Mouse (Mus musculus): ENCODE data around the gene Tmem108.

DNA sequence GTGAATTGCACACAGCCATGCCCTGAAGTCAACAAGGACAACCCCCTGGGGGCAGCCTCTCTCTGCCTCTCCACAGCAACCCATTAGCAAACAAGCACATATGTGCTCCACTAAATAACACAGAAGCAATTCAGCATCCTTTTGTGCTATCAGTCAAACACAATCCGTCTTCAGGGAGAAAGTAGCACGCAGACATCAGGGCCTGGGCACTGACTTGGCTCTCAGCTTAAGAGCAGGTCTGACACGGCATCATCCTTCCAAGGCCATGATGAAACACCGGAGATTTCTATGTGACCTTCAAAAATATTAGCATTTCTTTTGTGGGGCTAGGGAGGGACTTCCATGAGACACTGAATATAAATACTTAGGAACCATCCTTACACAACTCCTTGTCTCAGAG, 60.2 kb downstream of the Tmem108 start:
- no peak for TF ChIP-seq CTCF (IDR thresholded peaks at IDR 0.05; ENCODE audit: borderline replicate concordance, extremely low read depth, insufficient read depth, insufficient read length)
- TF ChIP-seq POLR2A (IDR thresholded peaks at IDR 0.05; ENCODE audit: borderline replicate concordance, extremely low read depth, insufficient read depth, insufficient read length, poor library complexity, severe bottlenecking), result no peak

All from brain, embryonic 14.5 days (tissue).